Comparison of ENCODE assay signal across 26 mouse cellular contexts in genomic region chr17:30149911-30150310, GRCm38 (mm10).
DNase-seq lines count a peak whose midpoint lies in the region; ATAC-seq lines count a peak whose summit lies in the region.
"Had no signal": no experiment of that assay in that cellular context is flagged by ENCODE, and none has a peak within 500 bp of the region (broad histone marks: within the 10 kb centered on the region; RNA-seq: fewer than 3 reads in every experiment).

No protein-coding gene starts in this region.

- no peaks in the 10 kb centered on the region for H3K27me3 ChIP-seq in forebrain, embryonic 16.5 days (replicated peaks; ENCODE audit: control insufficient read depth, insufficient read depth, low read length)
- no peaks in the 10 kb centered on the region for H3K27me3 ChIP-seq in forebrain, embryonic 11.5 days (ENCODE audit: control insufficient read depth, insufficient read depth, low read length)
- no peaks in the 10 kb centered on the region for H3K27me3 ChIP-seq in midbrain, embryonic 12.5 days
- no peaks in the 10 kb centered on the region for H3K27me3 ChIP-seq in midbrain, embryonic 16.5 days (ENCODE audit: control insufficient read depth, insufficient read depth, low read depth, low read length)
- H3K27me3 ChIP-seq in neural tube, embryonic 13.5 days: no peaks in the 10 kb centered on the region
- no peaks in the 10 kb centered on the region for H3K27me3 ChIP-seq in neural tube, embryonic 15.5 days (replicated peaks)
- H3K27me3 ChIP-seq: heart, embryonic 12.5 days; limb, embryonic 12.5 days; liver, embryonic 15.5 days had no signal

- no peaks in the 10 kb centered on the region for H3K36me3 ChIP-seq in forebrain, embryonic 16.5 days (ENCODE audit: control insufficient read depth, insufficient read depth)
- no peaks in the 10 kb centered on the region for H3K36me3 ChIP-seq in forebrain, embryonic 11.5 days (ENCODE audit: control insufficient read depth, insufficient read depth, low read length)
- no peaks in the 10 kb centered on the region for H3K36me3 ChIP-seq in midbrain, embryonic 12.5 days
- H3K36me3 ChIP-seq in midbrain, embryonic 16.5 days (ENCODE audit: control insufficient read depth, insufficient read depth, low read length): no peaks in the 10 kb centered on the region
- H3K36me3 ChIP-seq in neural tube, embryonic 13.5 days: no peaks in the 10 kb centered on the region
- no peaks in the 10 kb centered on the region for H3K36me3 ChIP-seq in neural tube, embryonic 15.5 days
- H3K36me3 ChIP-seq: heart, embryonic 12.5 days; liver, embryonic 15.5 days had no signal

- 0 out of 2 replicates have a peak, but pooled peaks have one; percentile 36 for ATAC-seq in forebrain, embryonic 16.5 days
- ATAC-seq in forebrain, embryonic 11.5 days (replicated peaks; ENCODE audit: low FRiP score): no peak
- ATAC-seq in midbrain, embryonic 12.5 days (ENCODE audit: low FRiP score, low read depth): peak; percentile 75
- ATAC-seq in midbrain, embryonic 16.5 days: no peak
- ATAC-seq in neural tube, embryonic 13.5 days (ENCODE audit: low read depth): 0 out of 2 replicates have a peak, but pooled peaks have one; percentile 56
- ATAC-seq in neural tube, embryonic 15.5 days (ENCODE audit: low FRiP score): no peak
- ATAC-seq: inflammation-experienced regulatory T-cells, adult 6 months had no signal

- whole genome bisulfite sequencing in forebrain, embryonic 16.5 days: 52% methylated on average over 6 of the region's 6 CpGs
- 76% methylated on average over 6 of the region's 6 CpGs for WGBS in forebrain, embryonic 11.5 days
- 63% methylated on average over 6 of the region's 6 CpGs for WGBS in midbrain, embryonic 12.5 days
- 34% methylated on average over 6 of the region's 6 CpGs for WGBS in midbrain, embryonic 16.5 days
- 41% methylated on average over 6 of the region's 6 CpGs for WGBS in neural tube, embryonic 13.5 days
- WGBS in neural tube, embryonic 15.5 days: 36% methylated on average over 6 of the region's 6 CpGs

- H3K9ac ChIP-seq in forebrain, embryonic 16.5 days (replicated peaks; ENCODE audit: low read depth, low read length): no peak overlapping the region
- no peak overlapping the region for H3K9ac ChIP-seq in forebrain, embryonic 11.5 days (ENCODE audit: low read length)
- H3K9ac ChIP-seq in midbrain, embryonic 12.5 days (replicated peaks): no peak overlapping the region
- H3K9ac ChIP-seq in midbrain, embryonic 16.5 days (ENCODE audit: low read depth, low read length): no peak overlapping the region
- no peak overlapping the region for H3K9ac ChIP-seq in neural tube, embryonic 13.5 days
- H3K9ac ChIP-seq in neural tube, embryonic 15.5 days (replicated peaks): no peak overlapping the region
- H3K9ac ChIP-seq: heart, embryonic 12.5 days; limb, embryonic 12.5 days; liver, embryonic 15.5 days; lung, embryonic 14.5 days had no signal

- no peak overlapping the region for H3K4me3 ChIP-seq in forebrain, embryonic 16.5 days (replicated peaks; ENCODE audit: low read length)
- H3K4me3 ChIP-seq in forebrain, embryonic 11.5 days (ENCODE audit: low read depth, low read length): no peak overlapping the region
- H3K4me3 ChIP-seq in midbrain, embryonic 12.5 days: no peak overlapping the region
- H3K4me3 ChIP-seq in midbrain, embryonic 16.5 days (ENCODE audit: low read depth, low read length): no peak overlapping the region
- H3K4me3 ChIP-seq in neural tube, embryonic 13.5 days: no peak overlapping the region
- no peak overlapping the region for H3K4me3 ChIP-seq in neural tube, embryonic 15.5 days (replicated peaks)
- H3K4me3 ChIP-seq: gastrocnemius, adult 2 months; heart, adult 2 months; heart, embryonic 12.5 days; left cerebral cortex, adult 2 months; limb, embryonic 12.5 days; liver, embryonic 15.5 days had no signal

- no peak for DNase-seq in forebrain, embryonic 11.5 days (ENCODE audit: low spot score)
- peak; percentile 30 for DNase-seq in mesoderm, embryonic 11.5 days (ENCODE audit: low read depth, low spot score)
- DNase-seq in cerebellum, adult 11-12 months: no peak
- DNase-seq: adrenal gland, postnatal 25 days; B cell, adult 2 months; cerebellum, adult 2 months; cerebellum, postnatal 14 days; gastrocnemius, adult 2 months; gastrocnemius, postnatal 36 days; heart, adult 2 months; heart, postnatal 4 days; kidney, adult 11 months; kidney, postnatal 14 days; lung, embryonic 14.5 days; lung, postnatal 14 days; thymus, postnatal 14 days had no signal

- H3K27ac ChIP-seq in forebrain, embryonic 16.5 days (ENCODE audit: low read length): no peak overlapping the region
- no peak overlapping the region for H3K27ac ChIP-seq in forebrain, embryonic 11.5 days (ENCODE audit: low read depth, low read length)
- H3K27ac ChIP-seq in midbrain, embryonic 12.5 days (replicated peaks): peak overlapping the region; percentile 69
- no peak overlapping the region; the same call in 1 of the 2 replicates for H3K27ac ChIP-seq in midbrain, embryonic 16.5 days (ENCODE audit: low read length)
- 0 out of 2 replicates have a peak overlapping the region, but pooled peaks have one; percentile 54 for H3K27ac ChIP-seq in neural tube, embryonic 13.5 days (replicated peaks)
- no peak overlapping the region for H3K27ac ChIP-seq in neural tube, embryonic 15.5 days (replicated peaks)
- H3K27ac ChIP-seq: gastrocnemius, adult 2 months; heart, adult 2 months; left cerebral cortex, adult 2 months; limb, embryonic 12.5 days; liver, embryonic 15.5 days had no signal

- no peaks in the 10 kb centered on the region for H3K9me3 ChIP-seq in forebrain, embryonic 16.5 days (ENCODE audit: control insufficient read depth, low read length)
- H3K9me3 ChIP-seq in forebrain, embryonic 11.5 days (ENCODE audit: control insufficient read depth, low read length): no peaks in the 10 kb centered on the region
- no peaks in the 10 kb centered on the region for H3K9me3 ChIP-seq in midbrain, embryonic 12.5 days
- no peaks in the 10 kb centered on the region for H3K9me3 ChIP-seq in midbrain, embryonic 16.5 days (replicated peaks; ENCODE audit: control insufficient read depth, low read length, poor library complexity, severe bottlenecking)
- no peaks in the 10 kb centered on the region for H3K9me3 ChIP-seq in neural tube, embryonic 13.5 days
- no peaks in the 10 kb centered on the region for H3K9me3 ChIP-seq in neural tube, embryonic 15.5 days (replicated peaks)
- H3K9me3 ChIP-seq: heart, embryonic 12.5 days; limb, embryonic 12.5 days; liver, embryonic 15.5 days had no signal

- peaks cover 38% of the 10 kb centered on the region for H3K4me1 ChIP-seq in forebrain, embryonic 16.5 days (replicated peaks; ENCODE audit: control insufficient read depth, insufficient read depth, low read length)
- H3K4me1 ChIP-seq in forebrain, embryonic 11.5 days (replicated peaks; ENCODE audit: control insufficient read depth, insufficient read depth, low read length): peaks cover 2% of the 10 kb centered on the region; the same call in 1 of the 2 replicates
- H3K4me1 ChIP-seq in midbrain, embryonic 12.5 days: peaks cover 59% of the 10 kb centered on the region
- peaks cover 55% of the 10 kb centered on the region for H3K4me1 ChIP-seq in midbrain, embryonic 16.5 days (ENCODE audit: control insufficient read depth, insufficient read depth, low read length)
- peaks cover 68% of the 10 kb centered on the region for H3K4me1 ChIP-seq in neural tube, embryonic 13.5 days (replicated peaks)
- peaks cover 42% of the 10 kb centered on the region for H3K4me1 ChIP-seq in neural tube, embryonic 15.5 days
- H3K4me1 ChIP-seq: liver, embryonic 15.5 days had no signal

- no peak overlapping the region for H3K4me2 ChIP-seq in forebrain, embryonic 16.5 days (ENCODE audit: low read length)
- H3K4me2 ChIP-seq in forebrain, embryonic 11.5 days (ENCODE audit: low read depth, low read length, severe bottlenecking): no peak overlapping the region
- H3K4me2 ChIP-seq in midbrain, embryonic 12.5 days (replicated peaks): no peak overlapping the region
- H3K4me2 ChIP-seq in midbrain, embryonic 16.5 days (ENCODE audit: low read length): no peak overlapping the region
- no peak overlapping the region for H3K4me2 ChIP-seq in neural tube, embryonic 13.5 days
- H3K4me2 ChIP-seq in neural tube, embryonic 15.5 days: no peak overlapping the region
- H3K4me2 ChIP-seq: heart, embryonic 12.5 days; limb, embryonic 12.5 days; liver, embryonic 15.5 days; lung, embryonic 14.5 days had no signal

Comparison
In these comparisons a context has a peak if more than half of its experiments do, and no peak if none do; other contexts are left out.
1. ATAC-seq: peak in forebrain, embryonic 16.5 days (single experiment), midbrain, embryonic 12.5 days (single experiment) and neural tube, embryonic 13.5 days (single experiment); none in forebrain, embryonic 11.5 days (single experiment), midbrain, embryonic 16.5 days (single experiment) and neural tube, embryonic 15.5 days (single experiment).
2. H3K27ac ChIP-seq: peak in midbrain, embryonic 12.5 days (single experiment) and neural tube, embryonic 13.5 days (single experiment); none in forebrain, embryonic 16.5 days (single experiment), forebrain, embryonic 11.5 days (single experiment), midbrain, embryonic 16.5 days (single experiment) and neural tube, embryonic 15.5 days (single experiment).